Mouse (Mus musculus): ENCODE data around the gene Dpp6. TPM values are rescaled to one million over a fixed set of nuclear protein-coding genes. Genes with fewer than 3 reads are reported as not detected.

Gene Dpp6
- polyA plus RNA-seq, 1 experiment from 2014 or later = 0.86 TPM

- H3K9me3 ChIP-seq (replicated peaks; ENCODE audit: control insufficient read depth, low read length) = no peaks in the 10 kb centered on the region
- no peak overlapping the region for H3K4me3 ChIP-seq (ENCODE audit: low read depth, low read length)
- no peak overlapping the region for H3K9ac ChIP-seq (ENCODE audit: low read depth, low read length)
- H3K4me2 ChIP-seq = no peak overlapping the region
- H3K27ac ChIP-seq (ENCODE audit: low read depth, low read length) = no peak overlapping the region
- 74% methylated on average over 4 of the region's 4 CpGs for whole genome bisulfite sequencing (ENCODE audit: insufficient replicate concordance)
- H3K4me1 ChIP-seq (ENCODE audit: control insufficient read depth, insufficient read depth, low read length) = no peaks in the 10 kb centered on the region
- no peak for ATAC-seq (replicated peaks; ENCODE audit: insufficient number of reproducible peaks, low FRiP score, low TSS enrichment)
- H3K36me3 ChIP-seq (ENCODE audit: control insufficient read depth, insufficient read depth, low read length) = no peaks in the 10 kb centered on the region
- no peaks in the 10 kb centered on the region for H3K27me3 ChIP-seq (ENCODE audit: control insufficient read depth, insufficient read depth, low read length)
Observed at GRCm38 (mm10) chr5:27549291-27549690, 732.3 kb downstream of the Dpp6 start.

GRCm38 (mm10) chr5:27565700-27566099, 748.7 kb downstream of the Dpp6 start:
- Histone ChIP-seq H3K9me3 (replicated peaks; ENCODE audit: control insufficient read depth, low read length) (no peaks in the 10 kb centered on the region), H3K27me3 (ENCODE audit: control insufficient read depth, insufficient read depth, low read length) (no peaks in the 10 kb centered on the region), H3K4me2 (no peak overlapping the region), H3K4me1 (ENCODE audit: control insufficient read depth, insufficient read depth, low read length) (no peaks in the 10 kb centered on the region), H3K9ac (ENCODE audit: low read depth, low read length) (no peak overlapping the region), H3K36me3 (ENCODE audit: control insufficient read depth, insufficient read depth, low read length) (no peaks in the 10 kb centered on the region), H3K27ac (ENCODE audit: low read depth, low read length) (no peak overlapping the region), H3K4me3 (ENCODE audit: low read depth, low read length) (no peak overlapping the region)
- WGBS (ENCODE audit: insufficient replicate concordance) = 67% methylated on average over 7 of the region's 7 CpGs
- no peak for ATAC-seq (replicated peaks; ENCODE audit: insufficient number of reproducible peaks, low FRiP score, low TSS enrichment)

GRCm38 (mm10) chr5:27587970-27588758, 771.2 kb downstream of the Dpp6 start:
- Histone ChIP-seq H3K9ac (ENCODE audit: low read depth, low read length) (no peak overlapping the region), H3K9me3 (replicated peaks; ENCODE audit: control insufficient read depth, low read length) (no peaks in the 10 kb centered on the region), H3K36me3 (ENCODE audit: control insufficient read depth, insufficient read depth, low read length) (no peaks in the 10 kb centered on the region), H3K4me1 (ENCODE audit: control insufficient read depth, insufficient read depth, low read length) (no peaks in the 10 kb centered on the region), H3K27me3 (ENCODE audit: control insufficient read depth, insufficient read depth, low read length) (no peaks in the 10 kb centered on the region), H3K27ac (ENCODE audit: low read depth, low read length) (no peak overlapping the region), H3K4me2 (no peak overlapping the region), H3K4me3 (ENCODE audit: low read depth, low read length) (no peak overlapping the region)
- ATAC-seq (replicated peaks; ENCODE audit: insufficient number of reproducible peaks, low FRiP score, low TSS enrichment) = no peak
- 55% methylated on average over 8 of the region's 8 CpGs for WGBS (ENCODE audit: insufficient replicate concordance)

DNA sequence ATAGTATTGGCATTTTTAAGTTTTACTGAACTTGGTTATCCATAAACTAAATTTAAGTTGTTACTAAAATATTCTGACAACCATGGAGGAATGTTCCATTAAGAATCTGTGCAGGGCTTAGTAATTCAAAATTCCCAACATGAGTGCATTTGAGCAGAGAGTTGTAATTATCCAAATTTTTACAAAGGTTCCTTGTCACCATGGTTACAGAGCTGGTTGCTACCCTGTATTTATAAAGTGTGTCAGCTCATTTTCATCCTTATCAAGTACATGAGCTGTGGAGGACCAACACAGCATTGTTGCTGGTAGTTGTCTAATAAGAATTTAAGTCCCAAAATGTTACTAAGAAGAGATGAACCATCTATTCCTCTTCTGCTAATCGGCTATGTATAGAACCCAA, 787.1 kb downstream of the Dpp6 start:
- ATAC-seq (replicated peaks; ENCODE audit: insufficient number of reproducible peaks, low FRiP score, low TSS enrichment) = no peak
- Histone ChIP-seq H3K4me1 (ENCODE audit: control insufficient read depth, insufficient read depth, low read length) (no peaks in the 10 kb centered on the region), H3K9me3 (replicated peaks; ENCODE audit: control insufficient read depth, low read length) (no peaks in the 10 kb centered on the region), H3K36me3 (ENCODE audit: control insufficient read depth, insufficient read depth, low read length) (no peaks in the 10 kb centered on the region), H3K4me3 (ENCODE audit: low read depth, low read length) (no peak overlapping the region), H3K9ac (ENCODE audit: low read depth, low read length) (no peak overlapping the region), H3K27ac (ENCODE audit: low read depth, low read length) (no peak overlapping the region), H3K4me2 (no peak overlapping the region), H3K27me3 (ENCODE audit: control insufficient read depth, insufficient read depth, low read length) (no peaks in the 10 kb centered on the region)
- WGBS (ENCODE audit: insufficient replicate concordance) = 87% methylated on average over 1 of the region's 1 CpGs

DNA sequence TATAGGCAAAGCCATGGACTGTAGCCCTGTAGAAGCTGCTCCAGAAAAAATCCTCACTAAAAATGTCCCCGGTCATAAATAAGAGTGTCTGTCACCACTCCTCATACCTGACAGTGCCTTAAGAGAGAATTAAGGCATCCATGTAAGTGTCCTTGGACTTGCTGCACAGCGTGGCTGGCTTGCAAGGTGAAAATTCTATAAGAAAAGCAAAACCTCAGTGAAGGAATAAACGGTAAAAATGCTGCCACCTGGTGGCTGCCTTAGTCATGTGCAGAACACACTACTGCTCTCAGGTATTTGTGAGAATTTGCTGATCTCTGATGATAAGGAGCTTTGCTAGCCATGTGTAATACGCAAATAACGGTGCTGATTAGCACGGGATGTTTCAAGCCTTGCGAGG, 798.8 kb downstream of the Dpp6 start:
- no peaks in the 10 kb centered on the region for H3K4me1 ChIP-seq (ENCODE audit: control insufficient read depth, insufficient read depth, low read length)
- H3K9ac ChIP-seq (ENCODE audit: low read depth, low read length) = no peak overlapping the region
- H3K27ac ChIP-seq (ENCODE audit: low read depth, low read length) = no peak overlapping the region
- no peaks in the 10 kb centered on the region for H3K9me3 ChIP-seq (replicated peaks; ENCODE audit: control insufficient read depth, low read length)
- 30% methylated on average over 7 of the region's 7 CpGs for WGBS (ENCODE audit: insufficient replicate concordance)
- H3K36me3 ChIP-seq (ENCODE audit: control insufficient read depth, insufficient read depth, low read length) = no peaks in the 10 kb centered on the region
- H3K4me2 ChIP-seq = no peak overlapping the region
- ATAC-seq (replicated peaks; ENCODE audit: insufficient number of reproducible peaks, low FRiP score, low TSS enrichment) = no peak
- H3K27me3 ChIP-seq (ENCODE audit: control insufficient read depth, insufficient read depth, low read length) = no peaks in the 10 kb centered on the region
- H3K4me3 ChIP-seq (ENCODE audit: low read depth, low read length) = no peak overlapping the region

DNA sequence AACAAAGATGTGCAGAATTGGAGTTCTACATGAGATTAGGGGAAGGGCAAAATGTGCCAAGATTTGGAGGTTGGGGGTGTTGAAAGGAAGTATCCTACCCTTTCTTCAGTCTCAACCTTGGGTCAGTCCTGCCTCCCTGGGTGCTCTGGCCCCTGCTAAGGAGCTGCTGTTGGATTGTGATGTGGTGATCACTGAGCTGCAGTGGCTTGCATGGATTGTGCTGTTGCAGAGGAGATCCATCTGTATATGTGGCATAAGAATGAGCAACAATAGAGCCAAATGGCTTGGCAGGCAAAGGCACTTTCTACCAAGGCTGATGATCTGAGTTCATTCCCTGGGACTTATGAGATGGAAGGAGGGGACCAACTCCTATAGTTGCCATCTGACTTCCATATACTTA, 804.8 kb downstream of the Dpp6 start:
- H3K4me1 ChIP-seq (ENCODE audit: control insufficient read depth, insufficient read depth, low read length) = no peaks in the 10 kb centered on the region
- H3K27ac ChIP-seq (ENCODE audit: low read depth, low read length) = no peak overlapping the region
- H3K27me3 ChIP-seq (ENCODE audit: control insufficient read depth, insufficient read depth, low read length) = no peaks in the 10 kb centered on the region
- ATAC-seq (replicated peaks; ENCODE audit: insufficient number of reproducible peaks, low FRiP score, low TSS enrichment) = no peak
- H3K9me3 ChIP-seq (replicated peaks; ENCODE audit: control insufficient read depth, low read length) = no peaks in the 10 kb centered on the region
- H3K9ac ChIP-seq (ENCODE audit: low read depth, low read length) = no peak overlapping the region
- H3K36me3 ChIP-seq (ENCODE audit: control insufficient read depth, insufficient read depth, low read length) = no peaks in the 10 kb centered on the region
- no peak overlapping the region for H3K4me3 ChIP-seq (ENCODE audit: low read depth, low read length)
- no peak overlapping the region for H3K4me2 ChIP-seq

- WGBS (ENCODE audit: insufficient replicate concordance) = 71% methylated on average over 1 of the region's 1 CpGs
- no peaks in the 10 kb centered on the region for H3K9me3 ChIP-seq (replicated peaks; ENCODE audit: control insufficient read depth, low read length)
- H3K4me2 ChIP-seq = no peak overlapping the region
- H3K27me3 ChIP-seq (ENCODE audit: control insufficient read depth, insufficient read depth, low read length) = no peaks in the 10 kb centered on the region
- H3K4me3 ChIP-seq (ENCODE audit: low read depth, low read length) = no peak overlapping the region
- H3K4me1 ChIP-seq (ENCODE audit: control insufficient read depth, insufficient read depth, low read length) = no peaks in the 10 kb centered on the region
- H3K27ac ChIP-seq (ENCODE audit: low read depth, low read length) = no peak overlapping the region
- H3K9ac ChIP-seq (ENCODE audit: low read depth, low read length) = no peak overlapping the region
- H3K36me3 ChIP-seq (ENCODE audit: control insufficient read depth, insufficient read depth, low read length) = no peaks in the 10 kb centered on the region
- ATAC-seq (replicated peaks; ENCODE audit: insufficient number of reproducible peaks, low FRiP score, low TSS enrichment) = no peak
Observed at GRCm38 (mm10) chr5:27623876-27624275, 806.9 kb downstream of the Dpp6 start.

DNA sequence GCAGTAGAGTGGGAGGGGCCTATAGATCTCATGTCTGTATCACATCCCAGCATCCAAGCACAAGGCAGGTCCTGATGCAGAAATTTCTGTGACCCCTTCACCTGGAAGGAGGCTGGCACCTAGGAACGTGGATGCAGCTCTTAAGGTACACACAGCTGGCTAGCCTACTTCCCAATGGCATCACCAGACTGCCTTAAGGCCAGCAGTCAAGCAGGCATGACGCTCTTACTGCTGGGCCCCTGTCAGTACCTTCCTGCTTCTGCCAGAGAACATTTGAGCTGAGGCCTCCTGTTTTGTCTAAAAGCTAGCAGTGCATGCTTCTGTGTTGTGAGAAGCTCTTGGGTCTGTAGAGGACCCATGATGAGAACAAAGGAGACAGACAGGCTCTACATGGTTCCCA, 815.1 kb downstream of the Dpp6 start:
- Histone ChIP-seq H3K36me3 (ENCODE audit: control insufficient read depth, insufficient read depth, low read length) (no peaks in the 10 kb centered on the region), H3K4me3 (ENCODE audit: low read depth, low read length) (no peak overlapping the region), H3K4me1 (ENCODE audit: control insufficient read depth, insufficient read depth, low read length) (no peaks in the 10 kb centered on the region), H3K27me3 (ENCODE audit: control insufficient read depth, insufficient read depth, low read length) (no peaks in the 10 kb centered on the region), H3K9ac (ENCODE audit: low read depth, low read length) (no peak overlapping the region), H3K9me3 (replicated peaks; ENCODE audit: control insufficient read depth, low read length) (no peaks in the 10 kb centered on the region), H3K27ac (ENCODE audit: low read depth, low read length) (no peak overlapping the region), H3K4me2 (no peak overlapping the region)
- WGBS (ENCODE audit: insufficient replicate concordance) = 63% methylated on average over 2 of the region's 2 CpGs
- ATAC-seq (replicated peaks; ENCODE audit: insufficient number of reproducible peaks, low FRiP score, low TSS enrichment) = no peak

DNA sequence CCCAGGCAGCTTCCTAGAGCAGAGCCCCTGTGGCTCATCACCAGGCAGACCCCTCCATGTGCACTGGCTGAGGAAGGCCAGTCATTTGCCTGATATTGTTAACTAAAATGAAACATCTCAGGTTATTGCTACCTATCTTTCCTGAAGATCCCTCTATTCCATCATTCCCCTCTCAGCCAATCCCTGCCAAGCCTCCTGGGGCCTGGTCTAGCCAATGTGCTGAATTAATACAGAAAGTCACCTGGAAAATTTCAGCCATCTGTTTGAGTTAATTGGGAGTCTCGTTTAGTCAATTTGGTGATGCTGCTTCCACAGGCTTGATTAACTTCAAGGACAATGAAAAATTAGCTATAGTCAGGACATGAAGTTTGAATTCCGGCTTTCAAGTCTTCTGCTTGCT, 818.9 kb downstream of the Dpp6 start:
- H3K9ac ChIP-seq (ENCODE audit: low read depth, low read length) = no peak overlapping the region
- H3K36me3 ChIP-seq (ENCODE audit: control insufficient read depth, insufficient read depth, low read length) = no peaks in the 10 kb centered on the region
- 73% methylated on average over 2 of the region's 2 CpGs for WGBS (ENCODE audit: insufficient replicate concordance)
- no peaks in the 10 kb centered on the region for H3K9me3 ChIP-seq (replicated peaks; ENCODE audit: control insufficient read depth, low read length)
- H3K4me3 ChIP-seq (ENCODE audit: low read depth, low read length) = no peak overlapping the region
- no peaks in the 10 kb centered on the region for H3K4me1 ChIP-seq (ENCODE audit: control insufficient read depth, insufficient read depth, low read length)
- H3K4me2 ChIP-seq = no peak overlapping the region
- H3K27ac ChIP-seq (ENCODE audit: low read depth, low read length) = no peak overlapping the region
- H3K27me3 ChIP-seq (ENCODE audit: control insufficient read depth, insufficient read depth, low read length) = no peaks in the 10 kb centered on the region
- ATAC-seq (replicated peaks; ENCODE audit: insufficient number of reproducible peaks, low FRiP score, low TSS enrichment) = no peak

All from heart, embryonic 11.5 days (tissue).